Mouse (Mus musculus): ENCODE measurements at regions not wholly inside any gene's neighbourhood (a gene's known extent, or its start where the extent isn't known, plus 50 kb on each side); places are given as distances from the start of the nearest gene placed in this dataset.

DNA sequence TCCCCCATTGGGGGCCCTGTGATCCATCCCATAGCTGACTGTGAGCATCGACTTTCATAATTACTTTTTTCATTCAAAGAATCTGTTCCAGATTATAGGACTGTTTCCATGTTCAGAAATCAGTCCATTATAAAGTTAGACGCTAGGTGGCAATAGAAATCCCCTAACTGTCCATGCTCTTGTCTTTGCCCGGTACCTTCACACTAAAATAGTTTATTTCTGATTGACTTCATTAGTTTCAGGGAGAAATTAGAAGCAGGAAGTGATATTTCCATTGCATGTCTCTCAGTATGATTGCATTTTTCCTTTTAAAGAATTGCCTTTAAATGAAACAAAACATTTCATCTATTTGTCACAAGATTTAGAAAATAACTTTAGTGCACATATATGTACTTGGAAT, 131.7 kb downstream of the Fbxo8 start:
- intact Hi-C loops (cut with DNase I), result loop anchor here (5.0 kb wide), 3 partner anchors 650 to 745 kb away; no protein-coding TSS in a partner anchor
- DNase-seq, result peak in 1 of 2 experiments; percentile 25

DNA sequence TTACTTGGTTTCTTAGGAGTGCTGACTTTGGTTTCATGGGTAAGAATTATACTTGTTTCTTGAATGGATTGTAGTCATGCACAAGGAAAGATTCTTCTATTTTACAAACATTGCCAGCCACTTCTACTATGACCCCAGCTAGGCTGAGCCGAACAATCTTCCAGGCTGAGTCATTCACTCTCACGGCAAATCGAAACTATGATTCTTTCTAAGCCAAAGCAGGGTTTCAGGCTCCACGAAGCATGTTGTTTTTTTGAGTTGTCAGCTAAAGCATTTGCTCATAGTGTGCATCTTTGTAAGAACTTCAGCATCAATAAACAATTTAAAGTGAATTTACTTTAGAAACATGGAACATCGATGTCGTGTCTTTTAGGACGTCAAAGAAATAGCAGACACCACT, 133.5 kb downstream of the Fbxo8 start:
- no peak for DNase-seq
- intact Hi-C loops (cut with DNase I), result loop anchor here (5.0 kb wide), 3 partner anchors 648 to 743 kb away; no protein-coding TSS in a partner anchor

GRCm38 (mm10) chr8:56695436-56695835, 144.5 kb downstream of the Fbxo8 start:
- intact Hi-C loops (cut with DNase I), result no loop called here
- DNase-seq, result no peak

DNA sequence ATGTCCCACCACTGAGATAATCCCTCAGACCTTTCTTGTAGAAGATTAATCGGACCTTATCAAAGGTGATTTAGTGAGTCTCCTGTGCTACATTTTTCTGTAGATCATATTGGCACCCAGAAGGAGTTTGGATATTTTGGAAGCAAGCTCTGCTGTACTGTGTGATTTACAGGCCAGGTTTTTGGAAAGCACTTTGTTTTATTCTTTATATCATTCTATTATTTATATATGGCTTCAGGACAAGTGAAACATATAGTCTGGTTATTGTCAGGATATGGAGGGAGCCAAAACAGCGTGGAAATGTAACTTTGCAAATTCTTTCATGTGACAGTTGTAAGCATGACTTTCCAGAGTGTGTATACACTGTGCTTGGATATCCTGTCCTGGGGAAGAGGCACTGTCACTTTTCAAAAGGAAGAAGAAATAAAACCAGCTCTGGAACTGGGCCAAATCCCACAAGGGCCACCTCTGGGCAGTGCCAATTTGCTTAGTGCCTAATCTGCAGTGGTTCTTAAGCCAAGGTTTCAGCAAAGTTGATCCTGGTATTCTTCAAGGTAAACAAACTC, 149.8 kb downstream of the Fbxo8 start:
- no peak for DNase-seq
- intact Hi-C loops (cut with DNase I), result no loop called here

GRCm38 (mm10) chr8:56706377-56706776, 155.5 kb downstream of the Fbxo8 start:
- no peak for DNase-seq
- intact Hi-C loops (cut with DNase I), result no loop called here

DNA sequence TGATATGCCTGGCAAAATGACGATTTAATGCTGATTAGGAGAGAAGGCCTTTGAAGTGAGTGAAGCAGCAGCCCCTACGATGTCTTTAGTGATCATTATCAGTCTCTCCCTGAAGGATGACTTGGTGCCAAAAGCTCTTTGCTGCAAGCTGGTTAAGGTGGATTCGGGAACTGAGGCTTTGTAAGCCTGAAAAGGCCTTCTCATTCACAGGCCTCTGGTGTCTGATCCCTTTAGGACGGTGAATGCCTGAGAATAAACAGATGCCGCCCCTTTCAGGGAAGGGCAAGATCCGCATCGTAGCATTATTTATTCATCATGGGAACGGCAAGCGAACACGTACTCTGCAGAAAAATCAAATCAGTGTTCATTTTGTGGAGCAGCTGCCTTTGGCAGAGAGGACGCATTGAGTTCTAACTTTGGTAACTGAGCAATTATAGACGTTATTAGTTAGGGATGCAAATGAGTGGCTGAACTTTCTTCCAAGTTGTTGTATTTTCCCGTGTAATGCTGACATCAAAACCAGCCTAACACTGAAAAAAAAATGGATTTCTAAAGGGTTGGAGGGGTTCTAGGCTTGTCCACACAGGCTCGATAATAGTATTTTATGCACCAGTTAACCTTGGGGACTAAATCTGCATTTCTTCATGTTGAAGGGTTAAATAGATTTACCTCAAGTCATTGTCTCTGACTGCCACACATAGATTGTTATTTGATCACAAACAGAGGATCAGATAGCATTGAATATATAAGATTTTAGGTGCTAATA, 156.2 kb downstream of the Fbxo8 start:
- no peak for DNase-seq
- intact Hi-C loops (cut with DNase I), result no loop called here

GRCm38 (mm10) chr8:56720001-56720400, 169.1 kb downstream of the Fbxo8 start:
- no peak for DNase-seq
- intact Hi-C loops (cut with DNase I), result loop anchor here (10.0 kb wide), 2 partner anchors 615 to 705 kb away; no protein-coding TSS in a partner anchor

DNA sequence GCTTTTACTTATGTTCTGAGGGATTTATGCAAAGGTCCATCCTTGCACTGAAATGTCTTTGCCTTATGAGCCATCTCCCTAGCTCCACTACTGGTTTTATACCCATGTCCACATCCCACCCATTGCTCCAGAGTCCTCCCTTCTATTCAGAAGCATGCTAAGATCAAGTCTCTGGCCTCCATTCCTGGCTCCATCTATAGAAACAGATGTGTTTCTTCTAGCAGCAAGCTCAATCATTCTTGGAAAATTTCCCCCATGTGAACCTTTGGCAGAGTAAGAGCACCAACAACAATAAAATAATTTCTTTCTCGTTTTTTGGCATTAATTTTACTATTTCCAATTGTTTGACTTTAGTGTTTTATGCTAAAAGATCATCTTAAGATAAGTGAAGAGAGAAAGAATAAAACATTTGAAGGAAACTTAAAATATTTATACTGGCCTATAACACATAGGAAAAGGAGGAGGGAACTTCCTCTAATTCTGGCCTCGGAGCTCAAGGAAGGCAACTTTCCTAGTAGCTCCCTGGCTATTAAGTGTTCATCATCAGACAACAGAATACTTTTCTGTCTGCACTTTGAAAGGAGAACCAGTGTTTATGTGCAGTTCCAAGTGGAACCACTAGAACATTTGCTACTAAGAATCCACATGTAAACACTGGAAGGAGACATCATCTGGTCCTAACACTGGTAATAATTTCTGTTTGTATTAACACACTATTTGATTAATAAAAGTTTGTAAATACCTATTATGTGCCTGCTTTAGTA, 171.8 kb downstream of the Fbxo8 start:
- intact Hi-C loops (cut with DNase I), result loop anchor here (10.0 kb wide), 2 partner anchors 612 to 702 kb away; no protein-coding TSS in a partner anchor
- no peak for DNase-seq

GRCm38 (mm10) chr8:56724607-56725006, 173.7 kb downstream of the Fbxo8 start:
- DNase-seq, result no peak
- intact Hi-C loops (cut with DNase I), result loop anchor here (10.0 kb wide), 2 partner anchors 610 to 700 kb away; no protein-coding TSS in a partner anchor

- DNase-seq, result no peak
- intact Hi-C loops (cut with DNase I), result no loop called here
These were observed 182.4 kb downstream of the Fbxo8 start for GRCm38 (mm10) chr8:56733318-56733717.

- intact Hi-C loops (cut with DNase I), result no loop called here
- no peak for DNase-seq
These were observed 184.1 kb downstream of the Fbxo8 start for GRCm38 (mm10) chr8:56735021-56735420.

GRCm38 (mm10) chr8:56767034-56767433, 216.1 kb downstream of the Fbxo8 start:
- DNase-seq, result no peak
- intact Hi-C loops (cut with DNase I), result no loop called here

GRCm38 (mm10) chr8:56784441-56784840, 233.6 kb downstream of the Fbxo8 start:
- intact Hi-C loops (cut with DNase I), result no loop called here
- DNase-seq, result no peak

GRCm38 (mm10) chr8:56789549-56790270, 238.8 kb downstream of the Fbxo8 start:
- intact Hi-C loops (cut with DNase I), result no loop called here
- DNase-seq, result no peak

DNA sequence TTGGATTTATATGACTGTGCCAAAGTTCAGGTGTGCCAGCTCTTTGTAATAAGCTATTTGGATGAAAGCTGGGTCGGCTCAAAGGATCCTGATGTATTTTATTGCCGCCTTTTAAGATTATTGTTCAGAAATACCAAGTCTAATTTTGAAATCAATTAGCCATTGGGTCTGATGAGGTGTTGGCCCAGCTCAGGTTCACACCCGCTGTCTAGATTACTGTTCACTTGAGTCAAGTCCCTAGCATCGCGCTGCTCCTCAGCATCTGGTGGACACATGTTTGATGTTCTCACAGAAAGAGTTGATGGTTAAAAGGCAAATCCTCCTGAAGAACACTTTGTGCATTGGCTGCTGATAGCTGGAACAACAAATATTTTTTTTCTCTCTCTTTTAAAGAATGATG, 281.8 kb downstream of the Fbxo8 start:
- intact Hi-C loops (cut with DNase I), result no loop called here
- DNase-seq, result no peak

DNA sequence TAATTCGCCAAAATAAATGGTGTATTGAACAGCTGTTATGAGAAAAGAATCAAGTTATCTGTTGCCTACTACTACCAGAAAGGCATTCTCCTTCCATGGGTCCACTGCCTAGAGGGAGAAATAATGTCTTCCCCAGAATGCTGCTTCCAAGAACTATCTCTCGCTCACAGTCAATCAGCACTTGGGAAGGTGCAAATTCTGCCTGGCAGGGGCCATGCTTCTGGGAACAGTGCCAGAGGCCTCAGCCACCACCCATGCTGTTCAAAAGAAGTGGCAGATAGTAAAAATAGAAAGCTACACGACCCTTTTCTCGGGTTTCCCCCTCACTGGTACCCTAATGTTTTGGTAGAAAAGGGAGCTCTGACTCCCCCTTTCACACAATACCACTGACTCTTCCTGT, 282.2 kb downstream of the Fbxo8 start:
- intact Hi-C loops (cut with DNase I), result no loop called here
- DNase-seq, result peak; percentile 30 to 55

- intact Hi-C loops (cut with DNase I), result loop anchor here (5.0 to 10.0 kb wide), 5 partner anchors 251 to 641 kb away; no protein-coding TSS in a partner anchor
These were observed 332.6 kb downstream of the Fbxo8 start for GRCm38 (mm10) chr8:56883449-56883848.

GRCm38 (mm10) chr8:56884195-56884594, 333.3 kb downstream of the Fbxo8 start:
- intact Hi-C loops (cut with DNase I), result loop anchor here (5.0 to 10.0 kb wide), 5 partner anchors 251 to 641 kb away; no protein-coding TSS in a partner anchor
- peak; percentile 40 to 46 for DNase-seq

More at GRCm38 (mm10) chr8:56883449-56883848, 332.6 kb downstream of the Fbxo8 start:
- peak; percentile 37 to 47 for DNase-seq

GRCm38 (mm10) chr8:56893638-56894037, 342.7 kb downstream of the Fbxo8 start:
- intact Hi-C loops (cut with DNase I), result no loop called here
- no peak for DNase-seq

DNA sequence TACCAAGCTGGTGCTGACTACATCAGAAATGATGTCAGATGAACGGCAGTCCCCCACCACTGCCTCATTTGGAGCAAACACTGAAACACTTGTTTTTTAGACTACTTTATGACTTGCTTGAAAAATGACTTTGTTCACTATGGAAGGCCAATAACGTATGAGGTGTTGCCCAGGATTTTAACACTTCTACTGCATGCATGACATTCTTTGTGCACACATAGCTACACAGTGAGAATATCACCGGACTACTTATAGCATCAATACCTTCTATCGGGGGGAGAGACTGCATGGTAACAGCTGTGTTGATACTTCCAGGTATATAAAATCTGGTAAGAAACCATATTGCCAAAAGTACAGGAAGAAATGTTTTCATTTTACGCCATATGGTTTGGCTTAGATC, 364.5 kb downstream of the Fbxo8 start:
- intact Hi-C loops (cut with DNase I), result no loop called here
- no peak for DNase-seq
